Mouse (Mus musculus) thymus, adult 2 months (tissue): Measurements from ENCODE around the gene Ntrk1.

Experiments
- CTCF ChIP-seq: fragments of 200-500 bp; IDR thresholded peaks from 2 replicates; pipeline ENCODE4 v1.5.1; 2012; ENCODE audit warnings: mild to moderate bottlenecking, control low read depth, low read length, moderate library complexity, borderline replicate concordance; ENCODE audit not compliant: control insufficient read depth, poor library complexity, insufficient read depth; ENCODE audit errors: extremely low read depth
- POLR2A ChIP-seq: fragments of 200-500 bp; IDR thresholded peaks from 2 replicates; pipeline ENCODE4 v1.6.1; 2012; ENCODE audit warnings: mild to moderate bottlenecking, low read length, control low read depth, moderate library complexity; ENCODE audit not compliant: control insufficient read depth, poor library complexity, insufficient read depth; ENCODE audit errors: extremely low read depth

- no peak for TF ChIP-seq CTCF
- TF ChIP-seq POLR2A, result no peak
These were observed 28.7 kb downstream of the Ntrk1 start for GRCm38 (mm10) chr3:87766284-87766667.
